Mouse (Mus musculus): ENCODE measurements around the gene Rnf224. TPM values are rescaled to one million over a fixed set of nuclear protein-coding genes. Genes with fewer than 3 reads are reported as not detected.
A peak's percentile ranks its signal among the peaks of the same experiment; 100 is the strongest.

Gene Rnf224
- polyA plus RNA-seq, 1 experiment = not detected

GRCm38 (mm10) chr2:25234551-25235220 lies 1.9 kb downstream of the Rnf224 start:
- DNase-seq (ENCODE audit: low read depth) = no peak
- no peak for TF ChIP-seq POLR2A (IDR thresholded peaks at IDR 0.05; ENCODE audit: borderline replicate concordance, extremely low read depth, insufficient read depth, insufficient read length, poor library complexity, severe bottlenecking)
- no peak for TF ChIP-seq CTCF (IDR thresholded peaks at IDR 0.05; ENCODE audit: borderline replicate concordance, extremely low read depth, insufficient read depth, insufficient read length)

- TF ChIP-seq CTCF (IDR thresholded peaks at IDR 0.05; ENCODE audit: borderline replicate concordance, extremely low read depth, insufficient read depth, insufficient read length) (no peak), POLR2A (IDR thresholded peaks at IDR 0.05; ENCODE audit: borderline replicate concordance, extremely low read depth, insufficient read depth, insufficient read length, poor library complexity, severe bottlenecking) (no peak)
- no peak for DNase-seq (ENCODE audit: low read depth)
Measured at GRCm38 (mm10) chr2:25234050-25234449, 2.5 kb downstream of the Rnf224 start, which contains the start of gene Slc34a3. TSS of gene Slc34a3 (minus strand) at chr2:25234364.

GRCm38 (mm10) chr2:25233421-25233820 lies 3.2 kb downstream of the Rnf224 start:
- no peak for DNase-seq (ENCODE audit: low read depth)
- no peak for TF ChIP-seq CTCF (IDR thresholded peaks at IDR 0.05; ENCODE audit: borderline replicate concordance, extremely low read depth, insufficient read depth, insufficient read length)
- TF ChIP-seq POLR2A (IDR thresholded peaks at IDR 0.05; ENCODE audit: borderline replicate concordance, extremely low read depth, insufficient read depth, insufficient read length, poor library complexity, severe bottlenecking) = no peak

- TF ChIP-seq POLR2A (IDR thresholded peaks at IDR 0.05; ENCODE audit: borderline replicate concordance, extremely low read depth, insufficient read depth, insufficient read length, poor library complexity, severe bottlenecking) = no peak
- no peak for TF ChIP-seq CTCF (IDR thresholded peaks at IDR 0.05; ENCODE audit: borderline replicate concordance, extremely low read depth, insufficient read depth, insufficient read length)
- DNase-seq (ENCODE audit: low read depth) = no peak
Measured at GRCm38 (mm10) chr2:25231038-25231437, 5.5 kb downstream of the Rnf224 start.

- TF ChIP-seq POLR2A (IDR thresholded peaks at IDR 0.05; ENCODE audit: borderline replicate concordance, extremely low read depth, insufficient read depth, insufficient read length, poor library complexity, severe bottlenecking) = no peak
- TF ChIP-seq CTCF (IDR thresholded peaks at IDR 0.05; ENCODE audit: borderline replicate concordance, extremely low read depth, insufficient read depth, insufficient read length) = no peak
- DNase-seq (ENCODE audit: low read depth) = no peak
Measured at GRCm38 (mm10) chr2:25230581-25230980, 6.0 kb downstream of the Rnf224 start.

GRCm38 (mm10) chr2:25229582-25229981 lies 7.0 kb downstream of the Rnf224 start:
- no peak for DNase-seq (ENCODE audit: low read depth)
- no peak for TF ChIP-seq POLR2A (IDR thresholded peaks at IDR 0.05; ENCODE audit: borderline replicate concordance, extremely low read depth, insufficient read depth, insufficient read length, poor library complexity, severe bottlenecking)
- no peak for TF ChIP-seq CTCF (IDR thresholded peaks at IDR 0.05; ENCODE audit: borderline replicate concordance, extremely low read depth, insufficient read depth, insufficient read length)

- DNase-seq (ENCODE audit: low read depth) = no peak
- TF ChIP-seq CTCF (IDR thresholded peaks at IDR 0.05; ENCODE audit: borderline replicate concordance, extremely low read depth, insufficient read depth, insufficient read length) = no peak
- TF ChIP-seq POLR2A (IDR thresholded peaks at IDR 0.05; ENCODE audit: borderline replicate concordance, extremely low read depth, insufficient read depth, insufficient read length, poor library complexity, severe bottlenecking) = no peak
Measured at GRCm38 (mm10) chr2:25228995-25229530, 7.5 kb downstream of the Rnf224 start.

GRCm38 (mm10) chr2:25228431-25228889 lies 8.1 kb downstream of the Rnf224 start:
- DNase-seq (ENCODE audit: low read depth) = peak; percentile 93
- TF ChIP-seq POLR2A (IDR thresholded peaks at IDR 0.05; ENCODE audit: borderline replicate concordance, extremely low read depth, insufficient read depth, insufficient read length, poor library complexity, severe bottlenecking) (no peak), CTCF (IDR thresholded peaks at IDR 0.05; ENCODE audit: borderline replicate concordance, extremely low read depth, insufficient read depth, insufficient read length) (peak; percentile 83)

- TF ChIP-seq POLR2A (IDR thresholded peaks at IDR 0.05; ENCODE audit: borderline replicate concordance, extremely low read depth, insufficient read depth, insufficient read length, poor library complexity, severe bottlenecking) (no peak), CTCF (IDR thresholded peaks at IDR 0.05; ENCODE audit: borderline replicate concordance, extremely low read depth, insufficient read depth, insufficient read length) (no peak)
- no peak for DNase-seq (ENCODE audit: low read depth)
Measured at GRCm38 (mm10) chr2:25227406-25227805, 9.2 kb downstream of the Rnf224 start.

- TF ChIP-seq POLR2A (IDR thresholded peaks at IDR 0.05; ENCODE audit: borderline replicate concordance, extremely low read depth, insufficient read depth, insufficient read length, poor library complexity, severe bottlenecking) (no peak), CTCF (IDR thresholded peaks at IDR 0.05; ENCODE audit: borderline replicate concordance, extremely low read depth, insufficient read depth, insufficient read length) (no peak)
- DNase-seq (ENCODE audit: low read depth) = no peak
Measured at GRCm38 (mm10) chr2:25226864-25227263, 9.7 kb downstream of the Rnf224 start.

GRCm38 (mm10) chr2:25225811-25226379 lies 10.7 kb downstream of the Rnf224 start:
- no peak for DNase-seq (ENCODE audit: low read depth)
- no peak for TF ChIP-seq POLR2A (IDR thresholded peaks at IDR 0.05; ENCODE audit: borderline replicate concordance, extremely low read depth, insufficient read depth, insufficient read length, poor library complexity, severe bottlenecking)
- TF ChIP-seq CTCF (IDR thresholded peaks at IDR 0.05; ENCODE audit: borderline replicate concordance, extremely low read depth, insufficient read depth, insufficient read length) = no peak

Measured in brain, embryonic 14.5 days (tissue).